Mouse (Mus musculus) cerebellum, adult 2 months (tissue): ENCODE results near the gene Cxcr2.

Source experiments
- CTCF ChIP-seq: fragments of 200-500 bp; IDR thresholded peaks from 2 replicates; pipeline ENCODE4 v1.5.1; 2011; ENCODE audit warnings: low read depth, mild to moderate bottlenecking, control low read depth, low read length, moderate library complexity, borderline replicate concordance; ENCODE audit not compliant: insufficient read depth
- POLR2A ChIP-seq: fragments of 200-500 bp; IDR thresholded peaks from 2 replicates; pipeline ENCODE4 v1.6.1; 2011; ENCODE audit warnings: low read length, control low read depth, borderline replicate concordance; ENCODE audit not compliant: insufficient read depth

DNA sequence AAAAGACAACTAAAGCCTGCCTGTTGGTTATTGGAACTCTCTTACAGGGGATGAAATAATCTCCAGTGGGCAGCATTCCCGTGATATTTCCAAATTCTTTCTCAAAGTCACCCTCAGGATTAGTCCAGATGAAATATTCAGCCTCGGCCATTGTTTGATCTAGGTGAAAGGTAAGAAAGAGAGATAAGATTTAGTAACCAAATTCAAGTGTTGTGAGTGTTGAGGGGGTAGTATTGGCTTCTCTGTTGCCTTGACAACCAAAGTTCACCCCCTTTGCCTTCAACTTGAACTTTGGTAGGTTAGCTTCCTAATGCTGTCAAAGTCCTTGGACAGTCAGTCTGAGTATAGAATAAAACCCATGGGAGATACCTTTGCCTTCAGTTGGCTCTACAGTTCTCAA, 38.9 kb downstream of the Cxcr2 start:
- TF ChIP-seq CTCF: no peak
- TF ChIP-seq POLR2A: no peak
